Comparison of ENCODE assay signal across 16 mouse cellular contexts in the genomic region with DNA sequence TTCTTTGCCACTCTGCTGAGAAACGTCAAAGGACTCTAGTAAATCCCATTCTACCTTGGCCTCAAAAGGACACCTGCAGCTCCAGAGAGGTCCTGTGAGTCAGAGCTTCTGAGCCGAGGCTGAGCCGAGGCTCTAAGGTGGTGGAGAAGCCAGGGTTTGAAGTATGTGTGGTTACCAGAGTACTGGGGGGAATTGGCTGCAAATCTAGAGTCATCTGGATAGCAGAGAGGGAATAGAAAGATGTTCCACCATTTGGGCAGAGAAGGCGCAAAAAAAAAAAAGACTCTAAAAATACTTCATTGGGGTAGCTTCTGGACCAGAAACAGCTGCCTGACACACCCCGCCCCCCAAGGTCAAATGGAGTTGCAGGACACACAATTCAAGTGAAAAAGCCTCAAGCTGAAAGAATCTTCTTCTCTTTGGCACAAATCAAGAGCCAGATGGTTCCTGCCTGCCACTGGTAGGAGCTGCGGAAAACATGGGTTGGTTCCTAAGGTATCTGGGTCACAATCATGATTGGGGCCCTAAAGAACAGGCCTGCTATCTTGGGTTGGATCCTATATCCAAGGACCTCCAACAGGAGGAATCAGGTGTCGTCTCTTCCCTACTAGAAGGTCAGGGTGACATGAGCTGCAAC. TPM values are rescaled to one million over a fixed set of nuclear protein-coding genes. Genes with fewer than 3 reads are reported as not detected.
DNase-seq lines count a peak whose midpoint lies in the region; ATAC-seq and TF ChIP-seq lines count a peak whose summit lies in the region.
"Had no signal": no experiment of that assay in that cellular context is flagged by ENCODE, and none has a peak within 500 bp of the region (broad histone marks: within the 10 kb centered on the region; RNA-seq: fewer than 3 reads in every experiment).

No protein-coding gene starts in this region.

- no peak overlapping the region for H3K9ac ChIP-seq in forebrain, postnatal 0 days
- H3K9ac ChIP-seq in forebrain, embryonic 12.5 days = no peak overlapping the region
- H3K9ac ChIP-seq in midbrain, embryonic 11.5 days (ENCODE audit: low read length) = no peak overlapping the region
- no peak overlapping the region for H3K9ac ChIP-seq in midbrain, postnatal 0 days (replicated peaks; ENCODE audit: low read length, poor library complexity, severe bottlenecking)
- H3K9ac ChIP-seq in liver, postnatal 0 days (replicated peaks) = no peak overlapping the region
- H3K9ac ChIP-seq: embryonic facial prominence, embryonic 12.5 days; limb, embryonic 12.5 days had no signal

- TF ChIP-seq EP300 in liver, postnatal 0 days (IDR thresholded peaks at IDR 0.05; ENCODE audit: low read depth) = no peak

- H3K27me3 ChIP-seq in forebrain, postnatal 0 days (ENCODE audit: insufficient read depth, low read length) = no peaks in the 10 kb centered on the region
- H3K27me3 ChIP-seq in forebrain, embryonic 12.5 days = no peaks in the 10 kb centered on the region
- H3K27me3 ChIP-seq in midbrain, embryonic 11.5 days (ENCODE audit: control insufficient read depth, insufficient read depth, low read length) = no peaks in the 10 kb centered on the region
- H3K27me3 ChIP-seq in midbrain, postnatal 0 days (ENCODE audit: insufficient read depth, low read length) = no peaks in the 10 kb centered on the region
- H3K27me3 ChIP-seq in liver, postnatal 0 days (ENCODE audit: insufficient read depth, low read length) = no peaks in the 10 kb centered on the region
- H3K27me3 ChIP-seq: embryonic facial prominence, embryonic 12.5 days; limb, embryonic 12.5 days had no signal

- peaks cover 11% of the 10 kb centered on the region for H3K36me3 ChIP-seq in forebrain, postnatal 0 days (ENCODE audit: insufficient read depth)
- H3K36me3 ChIP-seq in forebrain, embryonic 12.5 days (replicated peaks) = peaks cover 20% of the 10 kb centered on the region
- peaks cover 7% of the 10 kb centered on the region for H3K36me3 ChIP-seq in midbrain, embryonic 11.5 days (ENCODE audit: control insufficient read depth, insufficient read depth, low read length)
- peaks cover 7% of the 10 kb centered on the region; the same call in 1 of the 2 replicates for H3K36me3 ChIP-seq in midbrain, postnatal 0 days (ENCODE audit: insufficient read depth, low read length)
- peaks cover 6% of the 10 kb centered on the region; the same call in 1 of the 2 replicates for H3K36me3 ChIP-seq in liver, postnatal 0 days (replicated peaks; ENCODE audit: insufficient read depth, low read length)

- H3K4me3 ChIP-seq in forebrain, postnatal 0 days (ENCODE audit: low read depth, low read length) = no peak overlapping the region
- H3K4me3 ChIP-seq in forebrain, embryonic 12.5 days (replicated peaks) = no peak overlapping the region
- H3K4me3 ChIP-seq in midbrain, embryonic 11.5 days (ENCODE audit: low read depth, low read length) = no peak overlapping the region
- H3K4me3 ChIP-seq in midbrain, postnatal 0 days (ENCODE audit: low read depth, low read length) = no peak overlapping the region
- no peak overlapping the region for H3K4me3 ChIP-seq in liver, postnatal 0 days (ENCODE audit: low read depth, low read length)
- H3K4me3 ChIP-seq: embryonic facial prominence, embryonic 12.5 days; forebrain, embryonic 10.5 days; limb, embryonic 12.5 days had no signal

- H3K4me2 ChIP-seq in forebrain, postnatal 0 days (ENCODE audit: low read depth) = no peak overlapping the region
- H3K4me2 ChIP-seq in forebrain, embryonic 12.5 days = no peak overlapping the region
- no peak overlapping the region for H3K4me2 ChIP-seq in midbrain, embryonic 11.5 days
- H3K4me2 ChIP-seq in midbrain, postnatal 0 days (ENCODE audit: low read depth, low read length, poor library complexity, severe bottlenecking) = no peak overlapping the region
- H3K4me2 ChIP-seq in liver, postnatal 0 days (ENCODE audit: low read depth, low read length) = no peak overlapping the region
- H3K4me2 ChIP-seq: embryonic facial prominence, embryonic 12.5 days; limb, embryonic 12.5 days had no signal

- WGBS in forebrain, postnatal 0 days = 83% methylated on average over 7 of the region's 7 CpGs
- WGBS in forebrain, embryonic 12.5 days = 92% methylated on average over 7 of the region's 7 CpGs
- WGBS in midbrain, embryonic 11.5 days = 93% methylated on average over 7 of the region's 7 CpGs
- 91% methylated on average over 7 of the region's 7 CpGs for WGBS in midbrain, postnatal 0 days
- WGBS in liver, postnatal 0 days (ENCODE audit: insufficient replicate concordance) = 76% methylated on average over 7 of the region's 7 CpGs

- 0 out of 2 replicates have a peak overlapping the region, but pooled peaks have one; percentile 21 for H3K27ac ChIP-seq in forebrain, postnatal 0 days (ENCODE audit: low read depth, low read length)
- no peak overlapping the region for H3K27ac ChIP-seq in forebrain, embryonic 12.5 days
- no peak overlapping the region for H3K27ac ChIP-seq in midbrain, embryonic 11.5 days (ENCODE audit: low read depth, low read length)
- H3K27ac ChIP-seq in midbrain, postnatal 0 days (ENCODE audit: low read depth, low read length) = no peak overlapping the region
- no peak overlapping the region for H3K27ac ChIP-seq in liver, postnatal 0 days (ENCODE audit: low read depth)
- H3K27ac ChIP-seq: embryonic facial prominence, embryonic 12.5 days; forebrain, embryonic 10.5 days; kidney, postnatal 0 days; limb, embryonic 12.5 days had no signal

- no peak for DNase-seq in forebrain, postnatal 0 days
- DNase-seq in midbrain, embryonic 11.5 days (ENCODE audit: low spot score, missing footprints) = peak; percentile 10
- DNase-seq in midbrain, postnatal 0 days (ENCODE audit: low spot score) = no peak
- DNase-seq in cerebellum, postnatal 10 days = peak; percentile 76 to 81
- DNase-seq in skeletal muscle tissue, adult 2 months (ENCODE audit: low read depth, low spot score) = peak; percentile 56
- DNase-seq in liver, postnatal 0 days = no peak
- DNase-seq: heart, postnatal 36 days; right cerebral cortex, postnatal 14 days had no signal

- no peaks in the 10 kb centered on the region for H3K9me3 ChIP-seq in forebrain, postnatal 0 days (ENCODE audit: low read length)
- no peaks in the 10 kb centered on the region for H3K9me3 ChIP-seq in forebrain, embryonic 12.5 days
- no peaks in the 10 kb centered on the region for H3K9me3 ChIP-seq in midbrain, embryonic 11.5 days (ENCODE audit: control insufficient read depth, low read length)
- H3K9me3 ChIP-seq in midbrain, postnatal 0 days (ENCODE audit: low read length) = no peaks in the 10 kb centered on the region
- no peaks in the 10 kb centered on the region for H3K9me3 ChIP-seq in liver, postnatal 0 days (ENCODE audit: low read length)
- H3K9me3 ChIP-seq: embryonic facial prominence, embryonic 12.5 days; forebrain, embryonic 10.5 days; limb, embryonic 12.5 days had no signal

- TF ChIP-seq CTCF in forebrain, postnatal 0 days (IDR thresholded peaks at IDR 0.05; ENCODE audit: low read depth) = no peak
- no peak for TF ChIP-seq CTCF in midbrain, postnatal 0 days (IDR thresholded peaks at IDR 0.05)
- no peak for TF ChIP-seq CTCF in liver, postnatal 0 days (IDR thresholded peaks at IDR 0.05; ENCODE audit: low read depth)

- H3K4me1 ChIP-seq in forebrain, postnatal 0 days (ENCODE audit: insufficient read depth) = peaks cover 18% of the 10 kb centered on the region
- H3K4me1 ChIP-seq in forebrain, embryonic 12.5 days = peaks cover 24% of the 10 kb centered on the region
- H3K4me1 ChIP-seq in midbrain, embryonic 11.5 days (ENCODE audit: control insufficient read depth, insufficient read depth, low read length) = peaks cover 12% of the 10 kb centered on the region; the same call in 1 of the 2 replicates
- H3K4me1 ChIP-seq in midbrain, postnatal 0 days (ENCODE audit: insufficient read depth, low read length) = peaks cover 8% of the 10 kb centered on the region
- H3K4me1 ChIP-seq in liver, postnatal 0 days (ENCODE audit: insufficient read depth) = peaks cover 20% of the 10 kb centered on the region

- no peak for ATAC-seq in forebrain, postnatal 0 days
- no peak for ATAC-seq in forebrain, embryonic 12.5 days (ENCODE audit: low FRiP score)
- no peak for ATAC-seq in midbrain, embryonic 11.5 days (ENCODE audit: low FRiP score)
- no peak for ATAC-seq in midbrain, postnatal 0 days (ENCODE audit: low FRiP score)
- ATAC-seq in liver, postnatal 0 days = no peak

RNA-seq across cellular contexts. Expression of a gene that starts 3.5 kb away (rescaled TPM):
- 22.2 and 25.5 TPM in 2 replicates for total RNA-seq in forebrain, postnatal 0 days (2014; rRNA removed)
- 33.7 and 38.8 TPM in 2 replicates for polyA plus RNA-seq in forebrain, postnatal 0 days (2015; fragmentation: Nextera tagmentation; extraction: Ambion mirVana)
- polyA plus RNA-seq in forebrain, embryonic 12.5 days (2016; fragmentation: Nextera tagmentation; extraction: Ambion mirVana) = 35.6 and 36.6 TPM in 2 replicates
- polyA plus RNA-seq in midbrain, embryonic 11.5 days (2014; fragmentation: Nextera tagmentation; extraction: Ambion mirVana) = 38.7 and 41.2 TPM in 2 replicates
- 21.3 and 22.9 TPM in 2 replicates for total RNA-seq in midbrain, postnatal 0 days (2014; rRNA removed)
- polyA plus RNA-seq in midbrain, postnatal 0 days (2015; fragmentation: Nextera tagmentation; extraction: Ambion mirVana) = 39.2 and 39.3 TPM in 2 replicates
- 12.8 and 13.2 TPM in 2 replicates for polyA plus RNA-seq in liver, postnatal 0 days (2015; fragmentation: Nextera tagmentation; extraction: Ambion mirVana)

RNA-seq across cellular contexts. Expression of a gene that starts 8.6 kb away (rescaled TPM):
- total RNA-seq in forebrain, postnatal 0 days (2014; rRNA removed) = 323 and 362 TPM in 2 replicates
- polyA plus RNA-seq in forebrain, postnatal 0 days (2015; fragmentation: Nextera tagmentation; extraction: Ambion mirVana) = 180 and 184 TPM in 2 replicates
- polyA plus RNA-seq in forebrain, embryonic 12.5 days (2016; fragmentation: Nextera tagmentation; extraction: Ambion mirVana) = 115 and 126 TPM in 2 replicates
- 51.3 and 58.3 TPM in 2 replicates for polyA plus RNA-seq in midbrain, embryonic 11.5 days (2014; fragmentation: Nextera tagmentation; extraction: Ambion mirVana)
- 403 and 429 TPM in 2 replicates for total RNA-seq in midbrain, postnatal 0 days (2014; rRNA removed)
- 207 and 213 TPM in 2 replicates for polyA plus RNA-seq in midbrain, postnatal 0 days (2015; fragmentation: Nextera tagmentation; extraction: Ambion mirVana)
- polyA plus RNA-seq in liver, postnatal 0 days (2015; fragmentation: Nextera tagmentation; extraction: Ambion mirVana) = 2.0 and 2.1 TPM in 2 replicates
- total RNA-seq: MEL had no signal

RNA-seq across cellular contexts. Expression of a gene that starts 16.7 kb away (rescaled TPM):
- total RNA-seq in forebrain, postnatal 0 days (2014; rRNA removed) = 243 and 271 TPM in 2 replicates
- 35.6 and 36.9 TPM in 2 replicates for polyA plus RNA-seq in forebrain, postnatal 0 days (2015; fragmentation: Nextera tagmentation; extraction: Ambion mirVana)
- polyA plus RNA-seq in forebrain, embryonic 12.5 days (2016; fragmentation: Nextera tagmentation; extraction: Ambion mirVana) = 43.3 and 49.6 TPM in 2 replicates
- 52.7 and 58.4 TPM in 2 replicates for polyA plus RNA-seq in midbrain, embryonic 11.5 days (2014; fragmentation: Nextera tagmentation; extraction: Ambion mirVana)
- 281 and 298 TPM in 2 replicates for total RNA-seq in midbrain, postnatal 0 days (2014; rRNA removed)
- 37.8 and 38.1 TPM in 2 replicates for polyA plus RNA-seq in midbrain, postnatal 0 days (2015; fragmentation: Nextera tagmentation; extraction: Ambion mirVana)
- 10.2 and 12.7 TPM in 2 replicates for polyA plus RNA-seq in liver, postnatal 0 days (2015; fragmentation: Nextera tagmentation; extraction: Ambion mirVana)

RNA-seq across cellular contexts. Expression of a gene that starts 38.8 kb away (rescaled TPM):
- total RNA-seq in forebrain, postnatal 0 days (2014; rRNA removed) = 0.62 and 0.90 TPM in 2 replicates
- 0.26 and 0.42 TPM in 2 replicates for polyA plus RNA-seq in forebrain, postnatal 0 days (2015; fragmentation: Nextera tagmentation; extraction: Ambion mirVana)
- polyA plus RNA-seq in forebrain, embryonic 12.5 days (2016; fragmentation: Nextera tagmentation; extraction: Ambion mirVana) = 0.12 and 0.38 TPM in 2 replicates
- 0.18 and 0.25 TPM in 2 replicates for polyA plus RNA-seq in midbrain, embryonic 11.5 days (2014; fragmentation: Nextera tagmentation; extraction: Ambion mirVana)
- 1.3 and 1.7 TPM in 2 replicates for total RNA-seq in midbrain, postnatal 0 days (2014; rRNA removed)
- 0.33 and 0.56 TPM in 2 replicates for polyA plus RNA-seq in midbrain, postnatal 0 days (2015; fragmentation: Nextera tagmentation; extraction: Ambion mirVana)
- 4.2 and 4.4 TPM in 2 replicates for polyA plus RNA-seq in liver, postnatal 0 days (2015; fragmentation: Nextera tagmentation; extraction: Ambion mirVana)
- total RNA-seq: MEL had no signal

RNA-seq across cellular contexts. Expression of a gene that starts 42.1 kb away (rescaled TPM):
- 0.10 and 0.23 TPM in 2 replicates for total RNA-seq in forebrain, postnatal 0 days (2014; rRNA removed)
- polyA plus RNA-seq in forebrain, postnatal 0 days (2015; fragmentation: Nextera tagmentation; extraction: Ambion mirVana) = 0.59 and 0.68 TPM in 2 replicates
- polyA plus RNA-seq in forebrain, embryonic 12.5 days (2016; fragmentation: Nextera tagmentation; extraction: Ambion mirVana) = not detected in 2 replicates
- 0.22 TPM in 1 of 2 replicates, not detected in the other for polyA plus RNA-seq in midbrain, embryonic 11.5 days (2014; fragmentation: Nextera tagmentation; extraction: Ambion mirVana)
- 0.14 and 0.82 TPM in 2 replicates for total RNA-seq in midbrain, postnatal 0 days (2014; rRNA removed)
- polyA plus RNA-seq in midbrain, postnatal 0 days (2015; fragmentation: Nextera tagmentation; extraction: Ambion mirVana) = 0.98 and 1.4 TPM in 2 replicates
- polyA plus RNA-seq in liver, postnatal 0 days (2015; fragmentation: Nextera tagmentation; extraction: Ambion mirVana) = not detected in 2 replicates
- total RNA-seq: heart, postnatal 36 days; megakaryocyte-erythroid progenitor cell, adult 5-6 weeks; MEL had no signal
- polyA plus RNA-seq: forebrain, embryonic 10.5 days; kidney, postnatal 0 days; limb, embryonic 12.5 days; liver, embryonic 16.5 days had no signal

Comparison
In these comparisons a context has a peak if more than half of its experiments do, and no peak if none do; other contexts are left out.
1. DNase-seq: peak in midbrain, embryonic 11.5 days (single experiment), cerebellum, postnatal 10 days (2 of 2) and skeletal muscle tissue, adult 2 months (single experiment); none in forebrain, postnatal 0 days (single experiment), midbrain, postnatal 0 days (single experiment) and liver, postnatal 0 days (single experiment).
2. RNA of a gene that starts 8.6 kb away (polyA plus RNA-seq): 207 to 213 TPM in midbrain, postnatal 0 days, 180 to 184 TPM in forebrain, postnatal 0 days, 115 to 126 TPM in forebrain, embryonic 12.5 days and 51.3 to 58.3 TPM in midbrain, embryonic 11.5 days; 2.0 to 2.1 TPM in liver, postnatal 0 days; every median in the first group is over 10 times any median in the second.